Mouse (Mus musculus) gastrocnemius, adult 8-10 months (tissue): ENCODE results near the gene Adamts20. TPM values are rescaled to one million over a fixed set of nuclear protein-coding genes. Genes with fewer than 3 reads are reported as not detected.
"Not testable (repeated sequence)": the region's sequence is repeated elsewhere in the genome, so short reads cannot be mapped to it uniquely, and the experiment has no call there.

Experiments used
- DNase-seq, 2 experiments: peaks; one replicate each; pipeline ENCODE4 v3.0.0; 2022; ENCODE audit warnings: low spot score in 2 of 2
- total RNA-seq, 4 experiments: library from RNA; stranded (reverse); gene quantifications; 2 replicates each; pipeline ENCODE4 v1.2.4; 2022

Adamts20 gene
- total RNA-seq, 4 experiments from 2014 or later = 1.3 to 2.8 (median 1.7) TPM

- DNase-seq = no peak
These were observed 20.6 kb downstream of the Adamts20 start for GRCm38 (mm10) chr15:94444437-94445136.

GRCm38 (mm10) chr15:94444043-94444436 lies 21.2 kb downstream of the Adamts20 start:
- no peak for DNase-seq

- DNase-seq = no peak
These were observed 22.2 kb downstream of the Adamts20 start for GRCm38 (mm10) chr15:94443025-94443424.

GRCm38 (mm10) chr15:94435532-94435931 lies 29.7 kb downstream of the Adamts20 start:
- no peak for DNase-seq

- DNase-seq = peak; percentile 29 to 54
These were observed 34.4 kb downstream of the Adamts20 start for GRCm38 (mm10) chr15:94430681-94431405.

- peak; percentile 22 to 26 for DNase-seq
These were observed 36.5 kb downstream of the Adamts20 start for GRCm38 (mm10) chr15:94428726-94429125.

- no peak for DNase-seq
These were observed 37.6 kb downstream of the Adamts20 start for GRCm38 (mm10) chr15:94427482-94428214.

- DNase-seq = no peak
These were observed 44.7 kb downstream of the Adamts20 start for GRCm38 (mm10) chr15:94420526-94420925.

GRCm38 (mm10) chr15:94419167-94419566 lies 46.1 kb downstream of the Adamts20 start:
- no peak for DNase-seq

GRCm38 (mm10) chr15:94418427-94418826 lies 46.8 kb downstream of the Adamts20 start:
- DNase-seq = no peak

- no peak for DNase-seq
These were observed 47.7 kb downstream of the Adamts20 start for GRCm38 (mm10) chr15:94417216-94418155.

- DNase-seq = no peak
These were observed 55.4 kb downstream of the Adamts20 start for GRCm38 (mm10) chr15:94409832-94410231.

GRCm38 (mm10) chr15:94406364-94406763 lies 58.9 kb downstream of the Adamts20 start:
- DNase-seq = no peak

- DNase-seq = peak; percentile 57 to 73
These were observed 61.1 kb downstream of the Adamts20 start for GRCm38 (mm10) chr15:94404071-94404545.

- no peak for DNase-seq
These were observed 61.7 kb downstream of the Adamts20 start for GRCm38 (mm10) chr15:94403461-94404070.

GRCm38 (mm10) chr15:94403018-94403417 lies 62.2 kb downstream of the Adamts20 start:
- DNase-seq = no peak

- no peak for DNase-seq
These were observed 72.5 kb downstream of the Adamts20 start for GRCm38 (mm10) chr15:94392737-94393136.

GRCm38 (mm10) chr15:94390127-94390526 lies 75.1 kb downstream of the Adamts20 start:
- DNase-seq = not testable (repeated sequence)

- no peak for DNase-seq
These were observed 85.8 kb downstream of the Adamts20 start for GRCm38 (mm10) chr15:94379425-94379824.

- DNase-seq = no peak
These were observed 92.7 kb downstream of the Adamts20 start for GRCm38 (mm10) chr15:94372548-94372947.
